Mouse (Mus musculus) layer of hippocampus, adult 9-11 months (tissue): ENCODE measurements around the gene Afp.

ENCODE experiments used
- DNase-seq: peaks from one replicate; pipeline ENCODE4 v3.0.0; 2022

Afp gene

GRCm38 (mm10) chr5:90490518-90490917, at the start of gene Afp:
Gene Afp, plus strand, starts transcription at chr5:90490737.
- DNase-seq, result no peak

GRCm38 (mm10) chr5:90447577-90447976, 43.0 kb upstream of the Afp start:
- DNase-seq, result no peak

GRCm38 (mm10) chr5:90449961-90450360, 40.6 kb upstream of the Afp start:
- DNase-seq, result no peak

- DNase-seq, result no peak
Measured at GRCm38 (mm10) chr5:90452711-90453110, 37.8 kb upstream of the Afp start.

- DNase-seq, result no peak
Measured at GRCm38 (mm10) chr5:90457241-90457640, 33.3 kb upstream of the Afp start.

GRCm38 (mm10) chr5:90458727-90459126, 31.8 kb upstream of the Afp start:
- no peak for DNase-seq

GRCm38 (mm10) chr5:90460619-90461018, 29.9 kb upstream of the Afp start, which contains the start of gene Alb:
Gene Alb, plus strand, starts transcription at chr5:90460897.
- no peak for DNase-seq

- DNase-seq, result no peak
Measured at GRCm38 (mm10) chr5:90466806-90467205, 23.7 kb upstream of the Afp start.

GRCm38 (mm10) chr5:90467245-90467644, 23.3 kb upstream of the Afp start:
- no peak for DNase-seq

GRCm38 (mm10) chr5:90470836-90471235, 19.7 kb upstream of the Afp start:
- DNase-seq, result no peak

GRCm38 (mm10) chr5:90473902-90474301, 16.6 kb upstream of the Afp start:
- no peak for DNase-seq

- no peak for DNase-seq
Measured at GRCm38 (mm10) chr5:90474369-90474768, 16.2 kb upstream of the Afp start.

- no peak for DNase-seq
Measured at GRCm38 (mm10) chr5:90476741-90477140, 13.8 kb upstream of the Afp start.

- no peak for DNase-seq
Measured at GRCm38 (mm10) chr5:90477308-90478140, 13.0 kb upstream of the Afp start.

- no peak for DNase-seq
Measured at GRCm38 (mm10) chr5:90478886-90479285, 11.7 kb upstream of the Afp start.

- DNase-seq, result no peak
Measured at GRCm38 (mm10) chr5:90485597-90485996, 4.9 kb upstream of the Afp start.

GRCm38 (mm10) chr5:90488323-90488722, 2.2 kb upstream of the Afp start:
- no peak for DNase-seq

- DNase-seq, result no peak
Measured at GRCm38 (mm10) chr5:90492440-90492839, 1.9 kb downstream of the Afp start.

- DNase-seq, result no peak
Measured at GRCm38 (mm10) chr5:90494308-90494707, 3.8 kb downstream of the Afp start.

GRCm38 (mm10) chr5:90499509-90499908, 9.0 kb downstream of the Afp start:
- no peak for DNase-seq

GRCm38 (mm10) chr5:90500714-90501113, 10.2 kb downstream of the Afp start:
- DNase-seq, result peak; percentile 56

GRCm38 (mm10) chr5:90501752-90502151, 11.2 kb downstream of the Afp start:
- DNase-seq, result no peak

GRCm38 (mm10) chr5:90504742-90505141, 14.2 kb downstream of the Afp start:
- DNase-seq, result no peak

- DNase-seq, result no peak
Measured at GRCm38 (mm10) chr5:90506507-90506906, 16.0 kb downstream of the Afp start.

GRCm38 (mm10) chr5:90507411-90507949, 16.9 kb downstream of the Afp start:
- DNase-seq, result no peak
